Mouse (Mus musculus): ENCODE measurements around the gene Cbx1. TPM values are rescaled to one million over a fixed set of nuclear protein-coding genes. Genes with fewer than 3 reads are reported as not detected.

The Cbx1 gene
- total and polyA plus RNA-seq, 3 experiments: 132 to 368 (median 152) TPM

DNA sequence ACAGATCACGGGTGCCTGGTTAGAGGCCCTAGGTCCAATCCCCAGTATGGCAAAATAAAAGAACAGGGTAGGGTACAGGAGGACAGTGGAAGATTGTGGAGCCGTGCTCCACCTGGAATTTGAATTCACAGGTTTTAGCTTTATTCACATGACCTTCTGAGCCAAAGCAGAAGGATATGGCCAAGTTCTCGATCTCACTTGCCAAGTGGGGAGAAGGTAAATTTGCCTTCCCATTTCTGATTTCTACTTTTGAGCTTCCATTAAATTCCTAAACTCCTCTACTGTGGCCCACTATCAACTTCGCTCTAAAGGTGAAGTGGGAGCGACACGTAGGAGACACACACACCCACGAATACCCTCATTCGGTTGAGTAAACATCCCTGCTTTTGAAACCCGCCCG is 40.0 kb downstream of the Cbx1 start:
- TF ChIP-seq SIN3A (IDR thresholded peaks at IDR 0.05; ENCODE audit: low read length) (no peak), MYC (IDR thresholded peaks at IDR 0.05; ENCODE audit: low read depth, low read length) (no peak), CHD2 (IDR thresholded peaks at IDR 0.05; ENCODE audit: low read length) (no peak)
- Histone ChIP-seq H3K9ac (ENCODE audit: control insufficient read depth, low read depth, low read length, poor library complexity, severe bottlenecking) (peak overlapping the region; percentile 88), H3K4me1 (ENCODE audit: control insufficient read depth in 1 of 2, insufficient read depth in 2 of 2, low read length in 2 of 2) (peaks cover 10 to 44% of the 10 kb centered on the region in 2 experiments), H3K79me2 (ENCODE audit: control insufficient read depth, insufficient read depth, low read length, poor library complexity) (peaks cover 56% of the 10 kb centered on the region), H3K36me3 (ENCODE audit: control insufficient read depth in 1 of 2, insufficient read depth in 2 of 2, low read length in 2 of 2) (peaks cover 10 to 47% of the 10 kb centered on the region in 2 experiments), H3K4me3 (ENCODE audit: control insufficient read depth in 1 of 2, insufficient read depth in 1 of 2, low read depth in 2 of 2, low read length in 2 of 2) (peak overlapping the region; percentile 74 to 77), H3K27ac (ENCODE audit: control insufficient read depth, low read depth, low read length) (peak overlapping the region; percentile 17), H3K9me3 (replicated peaks; ENCODE audit: insufficient read depth, low read length) (no peaks in the 10 kb centered on the region), H3K27me3 (ENCODE audit: control insufficient read depth in 1 of 2, insufficient read depth in 2 of 2, low read length in 2 of 2) (peaks cover 0 to 1% of the 10 kb centered on the region in 2 experiments; a peak in 1 of 4 replicates)
- DNase-seq (ENCODE audit: low read depth, low spot score): no peak

DNA sequence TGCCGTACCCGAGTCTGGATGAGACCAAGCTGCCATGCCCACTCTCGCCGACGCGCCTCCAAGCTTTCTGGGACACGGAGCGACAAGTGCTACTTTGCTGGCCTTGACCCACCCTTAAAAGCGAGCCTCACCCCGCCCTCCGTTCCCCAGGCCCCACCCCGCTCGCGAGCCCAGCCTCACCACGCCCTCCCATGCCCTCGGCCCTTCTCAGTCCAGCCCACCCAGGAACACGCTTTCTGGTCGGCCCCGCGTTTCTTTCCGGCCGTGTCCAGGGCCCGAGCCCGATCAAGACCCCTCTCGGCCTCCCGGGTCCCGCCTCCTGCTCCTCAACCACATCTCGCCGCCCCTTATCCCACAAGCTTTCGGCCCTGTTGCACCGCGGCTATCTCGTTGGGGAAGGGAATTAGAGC is 40.5 kb downstream of the Cbx1 start:
- peaks cover 10 to 44% of the 10 kb centered on the region in 2 experiments for H3K36me3 ChIP-seq (ENCODE audit: control insufficient read depth in 1 of 2, insufficient read depth in 2 of 2, low read length in 2 of 2)
- H3K9ac ChIP-seq (ENCODE audit: control insufficient read depth, low read depth, low read length, poor library complexity, severe bottlenecking): peak overlapping the region; percentile 88
- H3K4me1 ChIP-seq (ENCODE audit: control insufficient read depth in 1 of 2, insufficient read depth in 2 of 2, low read length in 2 of 2): peaks cover 8 to 42% of the 10 kb centered on the region in 2 experiments
- DNase-seq (ENCODE audit: low read depth, low spot score): peak; percentile 94
- H3K27me3 ChIP-seq (ENCODE audit: control insufficient read depth in 1 of 2, insufficient read depth in 2 of 2, low read length in 2 of 2): peaks cover 0 to 1% of the 10 kb centered on the region in 2 experiments; a peak in 2 of 4 replicates
- H3K9me3 ChIP-seq (replicated peaks; ENCODE audit: insufficient read depth, low read length): no peaks in the 10 kb centered on the region
- H3K4me3 ChIP-seq (ENCODE audit: control insufficient read depth in 1 of 2, insufficient read depth in 1 of 2, low read depth in 2 of 2, low read length in 2 of 2): peak overlapping the region; percentile 74 to 77
- peaks cover 52% of the 10 kb centered on the region for H3K79me2 ChIP-seq (ENCODE audit: control insufficient read depth, insufficient read depth, low read length, poor library complexity)
- peak overlapping the region; percentile 86 for H3K27ac ChIP-seq (ENCODE audit: control insufficient read depth, low read depth, low read length)
- TF ChIP-seq MYB (IDR thresholded peaks at IDR 0.05; ENCODE audit: low read depth, low read length) (0 out of 2 replicates have a peak, but pooled peaks have one; percentile 18), EP300 (IDR thresholded peaks at IDR 0.05; ENCODE audit: low read depth in 1 of 2, low read length in 2 of 2) (no peak; a peak in 1 of 4 replicates), ZNF384 (IDR thresholded peaks at IDR 0.05; ENCODE audit: low read depth, low read length) (no peak), GATA1 (IDR thresholded peaks at IDR 0.05; ENCODE audit: low read depth, low read length) (no peak), USF1 (IDR thresholded peaks at IDR 0.05; ENCODE audit: low read depth, low read length) (0 out of 2 replicates have a peak, but pooled peaks have one; percentile 9), GABPA (IDR thresholded peaks at IDR 0.05; ENCODE audit: low read depth, low read length) (no peak), ZC3H11A (IDR thresholded peaks at IDR 0.05; ENCODE audit: low read depth, low read length) (no peak), UBTF (IDR thresholded peaks at IDR 0.05; ENCODE audit: borderline replicate concordance, insufficient read depth, low read depth, low read length) (no peak), NRF1 (IDR thresholded peaks at IDR 0.05; ENCODE audit: insufficient read depth, low read depth, low read length, poor library complexity, severe bottlenecking) (no peak), RCOR1 (IDR thresholded peaks at IDR 0.05; ENCODE audit: low read depth, low read length) (no peak), POLR2AphosphoS2 (IDR thresholded peaks at IDR 0.05; ENCODE audit: low read length) (0 out of 2 replicates have a peak, but pooled peaks have one; percentile 12), BHLHE40 (IDR thresholded peaks at IDR 0.05; ENCODE audit: borderline replicate concordance, low read depth, low read length) (no peak), MAFK (IDR thresholded peaks at IDR 0.05; ENCODE audit: borderline replicate concordance, low read depth, low read length) (no peak), SMC3 (IDR thresholded peaks at IDR 0.05; ENCODE audit: low read depth, low read length) (no peak), RAD21 (IDR thresholded peaks at IDR 0.05; ENCODE audit: low read depth, low read length) (no peak), POLR2AphosphoS5 (IDR thresholded peaks at IDR 0.05; ENCODE audit: borderline replicate concordance, low read depth, low read length) (no peak), CHD2 (IDR thresholded peaks at IDR 0.05; ENCODE audit: low read length) (no peak), SIN3A (IDR thresholded peaks at IDR 0.05; ENCODE audit: low read length) (peak; percentile 70), HCFC1 (IDR thresholded peaks at IDR 0.05; ENCODE audit: low read depth, low read length) (no peak), TBP (IDR thresholded peaks at IDR 0.05; ENCODE audit: low read depth, low read length) (peak; percentile 86), MAX (IDR thresholded peaks at IDR 0.05; ENCODE audit: low read length) (peak; percentile 65), ETS1 (IDR thresholded peaks at IDR 0.05; ENCODE audit: low read depth, low read length) (no peak; the same call in 1 of the 2 replicates), MAZ (IDR thresholded peaks at IDR 0.05; ENCODE audit: low read depth, low read length) (peak; percentile 19; the same call in 1 of the 2 replicates), TCF12 (IDR thresholded peaks at IDR 0.05; ENCODE audit: low read depth, low read length) (0 out of 2 replicates have a peak, but pooled peaks have one; percentile 34), MEF2A (IDR thresholded peaks at IDR 0.05; ENCODE audit: extremely low read depth, insufficient replicate concordance, low read depth, low read length, poor library complexity, severe bottlenecking) (no peak), POLR2A (IDR thresholded peaks at IDR 0.05; ENCODE audit: control insufficient read depth in 1 of 2, insufficient read depth in 1 of 2, low read depth in 1 of 2, low read length in 2 of 2, poor library complexity in 1 of 2) (peak in 1 of 2 experiments; percentile 76; a peak in 2 of 4 replicates), NELFE (IDR thresholded peaks at IDR 0.05; ENCODE audit: low read depth, low read length) (peak; percentile 76), MXI1 (IDR thresholded peaks at IDR 0.05; ENCODE audit: low read depth, low read length) (peak; percentile 84), ZKSCAN1 (IDR thresholded peaks at IDR 0.05; ENCODE audit: low read depth, low read length) (no peak), E2F4 (IDR thresholded peaks at IDR 0.05; ENCODE audit: borderline replicate concordance, low read depth, low read length) (no peak)

Data from MEL (cell line).